Mouse (Mus musculus): ENCODE measurements at regions not wholly inside any gene's neighbourhood (a gene's known extent, or its start where the extent isn't known, plus 50 kb on each side); places are given as distances from the start of the nearest gene placed in this dataset.

DNA sequence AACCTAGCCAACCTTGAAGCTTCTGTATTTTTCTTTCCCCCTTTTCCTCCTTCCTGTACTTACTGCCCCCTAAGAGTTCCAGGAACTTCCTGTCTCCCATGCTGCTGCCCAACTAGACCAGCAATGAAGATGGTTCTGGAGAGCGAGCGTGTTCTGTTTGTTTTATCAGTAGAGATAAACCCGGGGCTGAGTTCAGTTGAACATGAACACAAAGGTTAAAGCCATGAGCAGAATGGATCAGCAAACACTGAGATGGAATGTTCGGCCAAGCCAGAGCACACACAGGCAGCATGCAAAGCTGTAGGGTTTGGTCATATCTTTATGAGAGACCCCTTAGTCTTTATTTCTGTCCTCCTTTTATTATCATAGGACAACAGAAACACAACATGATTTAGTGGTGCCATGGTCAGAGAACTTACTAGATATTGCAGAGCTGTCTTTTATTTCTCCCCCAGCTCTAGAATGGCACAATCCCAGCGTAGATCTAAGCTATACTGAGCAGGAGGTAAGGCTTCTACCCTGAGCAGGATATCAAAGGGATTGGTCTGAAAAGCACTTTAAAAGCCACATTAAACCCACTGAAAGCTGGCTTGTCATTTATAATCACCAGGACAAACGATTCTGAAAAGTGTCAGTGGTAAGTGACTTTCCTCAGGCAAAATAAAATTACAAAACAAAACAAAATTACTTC, 105.9 kb upstream of the Peli1 start:
- DNase-seq (ENCODE audit: low spot score) = no peak

DNA sequence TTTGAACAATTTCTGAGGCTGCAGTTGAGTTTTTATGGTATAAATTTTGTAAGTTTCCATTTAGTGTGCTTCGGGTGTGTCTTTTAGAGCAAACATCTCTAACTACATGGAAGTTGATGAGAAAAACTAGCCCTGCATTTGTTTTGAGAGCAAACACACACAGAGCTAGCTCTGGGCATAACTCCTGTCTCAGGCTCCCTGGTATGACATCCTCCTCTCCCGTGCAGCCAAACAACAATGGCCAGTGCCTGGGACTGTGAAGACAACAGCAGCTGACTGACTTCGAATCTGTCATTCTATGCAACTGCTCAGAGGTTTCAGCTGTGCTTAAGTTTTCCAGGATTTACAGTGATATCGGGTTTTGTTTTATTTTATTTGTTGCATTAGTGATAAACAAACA, 105.3 kb upstream of the Peli1 start:
- DNase-seq (ENCODE audit: low spot score) = peak; percentile 58

DNA sequence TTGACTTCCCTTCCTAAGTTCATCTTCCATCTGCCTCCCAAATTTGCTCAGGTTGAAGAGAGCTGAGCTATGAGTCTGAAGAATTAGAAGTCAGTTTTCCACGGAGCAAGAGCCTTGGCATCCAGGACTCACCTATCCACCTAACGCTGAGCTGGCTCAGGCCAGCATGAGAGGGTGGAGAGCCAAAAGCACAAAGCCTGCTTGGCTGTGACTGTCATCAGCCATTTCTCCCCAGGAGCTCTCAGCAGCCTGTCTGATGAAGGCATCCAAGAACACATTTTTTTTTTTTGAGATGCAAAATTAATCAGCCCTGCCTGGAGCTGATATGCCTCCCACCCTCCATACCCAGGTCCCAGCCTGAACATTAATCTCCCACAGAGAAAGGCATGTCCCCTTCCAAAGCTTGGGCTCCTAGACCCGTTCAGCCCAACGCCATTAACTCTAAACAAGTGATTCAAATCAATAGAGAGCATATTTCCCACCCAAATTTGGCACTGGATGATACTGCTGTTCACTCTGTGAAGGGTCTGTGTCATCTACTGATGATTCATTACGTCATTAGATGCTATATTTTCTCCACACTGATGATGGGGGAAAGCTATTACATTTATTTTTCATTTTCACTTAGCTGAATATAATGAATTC, 103.8 kb upstream of the Peli1 start:
- DNase-seq (ENCODE audit: low spot score) = no peak

DNA sequence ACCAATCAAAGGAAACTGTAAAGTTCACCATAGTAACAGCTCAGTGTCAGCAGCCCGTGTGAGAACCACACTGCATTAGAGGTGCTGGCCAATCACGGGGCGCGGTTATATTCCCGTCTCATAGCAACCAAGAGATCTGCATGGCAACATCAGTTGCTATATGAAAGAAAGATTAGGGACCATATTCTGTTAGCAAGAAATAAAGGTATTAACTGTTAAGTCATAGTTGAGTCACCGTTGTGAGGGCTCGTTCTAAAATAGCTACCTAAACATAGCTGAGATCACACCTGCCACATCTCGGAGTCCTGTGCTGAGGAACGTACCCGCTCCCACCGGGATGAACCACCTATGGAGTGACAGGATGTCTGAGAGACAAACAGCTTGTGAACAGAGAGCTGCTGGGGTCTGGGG, 103.2 kb upstream of the Peli1 start:
- no peak for DNase-seq (ENCODE audit: low spot score)

DNA sequence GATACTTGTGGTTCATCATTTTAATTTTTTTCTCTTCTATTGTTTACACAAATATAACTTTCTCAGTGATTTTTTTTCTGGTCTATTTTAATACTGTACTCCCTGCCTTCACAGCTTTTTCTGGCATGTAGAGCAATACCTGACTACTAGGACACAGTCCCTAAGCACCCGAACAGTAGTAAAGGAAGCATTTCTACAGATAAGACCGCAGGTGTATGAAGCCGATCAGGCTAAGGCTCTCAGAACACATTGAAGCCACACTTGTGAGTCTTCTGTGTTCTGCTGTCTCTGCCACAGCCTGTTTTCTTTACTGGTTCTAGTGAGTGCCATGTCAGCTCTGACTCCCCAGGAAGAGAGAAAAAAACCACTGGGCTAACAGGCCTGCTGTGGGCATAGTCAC, 102.2 kb upstream of the Peli1 start:
- no peak for DNase-seq (ENCODE audit: low spot score)

DNA sequence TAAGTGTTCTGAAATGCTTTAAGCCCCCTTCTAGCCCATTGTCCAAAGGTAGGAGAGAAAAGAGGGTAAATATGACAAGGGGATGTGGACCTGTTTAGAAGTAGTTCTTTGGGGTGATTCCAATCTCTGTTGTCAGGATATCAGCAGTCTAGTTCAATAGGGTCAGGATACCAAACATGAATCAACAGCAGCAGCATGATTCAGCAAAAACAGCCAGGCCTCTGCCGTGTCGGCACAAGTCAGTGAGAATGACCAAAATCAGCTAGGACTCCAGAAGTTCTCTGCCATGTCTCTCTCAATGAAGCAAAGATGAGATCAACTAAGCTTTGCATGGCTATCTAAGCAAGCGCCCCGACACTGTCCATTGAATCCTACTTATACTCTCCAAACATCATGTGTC, 97.5 kb upstream of the Peli1 start:
- DNase-seq (ENCODE audit: low spot score) = no peak

DNA sequence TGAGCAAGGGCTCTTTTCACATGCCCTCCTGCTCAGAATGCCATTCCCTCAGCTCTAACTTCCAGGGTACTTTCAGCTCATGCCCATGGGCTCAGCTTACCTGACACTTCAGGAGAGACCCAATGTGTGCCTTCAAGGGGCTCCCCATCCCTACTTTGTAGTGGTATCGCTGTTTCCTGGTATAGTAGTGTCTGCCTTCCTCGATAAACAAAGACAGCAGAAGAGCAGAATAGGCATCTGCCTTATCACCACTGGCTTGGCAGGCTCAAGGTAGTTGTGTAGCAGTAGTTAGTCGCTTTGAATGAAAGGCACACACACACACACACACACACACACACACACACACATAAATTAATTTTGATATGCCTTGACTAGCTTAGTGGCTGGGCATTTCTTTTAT, 89.7 kb upstream of the Peli1 start:
- DNase-seq (ENCODE audit: low spot score) = no peak

DNA sequence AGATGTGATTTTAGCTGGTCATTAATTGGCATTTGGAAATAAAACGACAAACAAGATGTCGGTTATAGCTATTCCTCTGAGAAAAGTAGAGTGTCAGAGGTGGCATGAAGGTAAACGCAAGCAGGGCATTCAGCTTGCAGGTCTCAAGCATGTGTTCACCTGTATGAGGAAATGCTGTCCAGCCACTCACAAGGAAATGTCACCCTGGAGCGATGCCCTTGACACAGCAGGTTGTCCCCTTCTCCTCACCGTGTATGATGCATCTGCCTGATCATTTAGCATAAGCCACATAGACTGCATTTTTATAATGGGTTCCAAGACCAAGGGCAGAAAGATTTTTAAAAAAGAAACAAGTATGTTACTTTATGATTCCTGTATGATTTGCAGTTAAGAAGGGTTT, 83.9 kb upstream of the Peli1 start:
- DNase-seq (ENCODE audit: low spot score) = no peak

DNA sequence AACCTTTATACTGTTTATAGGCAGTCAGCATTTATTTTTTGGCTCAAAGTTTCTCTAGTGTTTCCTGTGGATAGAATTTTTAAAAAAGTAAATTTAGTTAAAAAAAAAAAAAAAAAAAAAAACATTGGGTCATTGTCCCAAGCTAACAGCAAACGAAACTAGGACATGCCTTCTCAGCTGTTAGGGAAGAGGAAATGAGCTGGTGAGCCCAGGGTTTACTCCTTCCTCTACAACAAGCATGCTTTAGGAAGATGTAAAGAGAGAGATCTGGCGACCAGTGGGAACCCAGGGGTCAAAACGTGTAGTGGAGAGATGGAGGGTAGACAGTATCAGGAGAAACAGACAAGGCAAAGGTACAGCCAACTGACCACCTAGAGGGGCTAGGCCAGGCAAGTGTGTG, 81.6 kb upstream of the Peli1 start:
- DNase-seq (ENCODE audit: low spot score) = no peak

DNA sequence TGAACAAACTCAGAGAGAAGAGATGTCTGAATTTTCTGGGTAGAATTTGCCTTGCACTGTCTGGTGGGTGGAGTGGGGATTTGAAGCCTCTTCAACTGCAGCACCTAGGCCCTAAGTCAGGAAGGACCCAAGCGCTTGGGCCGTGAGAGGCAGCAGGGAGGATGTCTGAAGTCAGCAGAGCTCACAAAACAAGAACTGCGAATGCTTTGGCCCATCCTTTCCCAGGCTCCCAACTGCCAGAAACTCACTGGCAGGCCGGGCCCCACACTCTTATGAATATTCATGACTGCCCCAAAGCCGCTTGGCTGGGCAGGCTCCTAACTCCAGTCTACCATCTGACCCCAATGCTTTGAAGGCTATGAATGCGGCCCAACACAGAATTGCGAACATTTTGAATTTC, 80.2 kb upstream of the Peli1 start:
- peak; percentile 58 for DNase-seq (ENCODE audit: low spot score)

DNA sequence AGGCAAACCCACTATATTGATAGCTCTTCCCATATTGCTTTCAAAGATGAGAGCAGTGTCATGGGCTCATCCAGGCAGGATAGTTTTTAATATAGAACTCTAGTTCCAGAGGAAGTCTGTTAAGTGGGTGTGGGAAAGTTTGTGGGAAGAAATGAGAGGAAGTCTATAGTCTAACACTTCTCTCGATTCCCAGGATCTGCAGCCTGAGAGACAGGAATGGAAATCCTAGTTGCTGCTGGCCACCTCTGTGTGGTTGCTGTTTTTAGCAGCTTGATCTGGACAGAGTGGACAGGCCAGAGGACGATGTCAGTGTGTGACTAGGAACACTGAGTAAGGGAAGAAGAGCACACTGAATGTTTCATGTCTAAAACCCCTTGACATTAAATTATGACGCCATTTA, 76.8 kb upstream of the Peli1 start:
- DNase-seq (ENCODE audit: low spot score) = no peak

DNA sequence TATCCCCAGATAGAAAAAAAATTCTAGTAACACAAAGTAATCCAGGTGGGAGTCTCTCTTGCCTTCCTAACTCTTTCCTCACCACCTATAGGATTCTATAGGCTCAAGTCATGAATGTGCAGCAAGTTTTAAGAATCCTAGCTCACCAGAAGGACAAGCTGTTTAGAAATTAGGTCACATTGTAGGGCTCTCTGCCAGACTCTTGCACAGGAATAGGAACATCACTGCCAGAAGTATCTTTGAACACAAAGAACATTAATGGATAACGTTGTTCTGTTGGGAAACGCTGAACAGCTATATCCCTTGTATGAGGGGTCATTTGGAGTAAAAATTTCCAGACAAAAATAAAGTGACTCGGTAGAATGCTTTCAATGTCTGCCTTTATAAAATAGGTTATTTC, 75.6 kb upstream of the Peli1 start:
- DNase-seq (ENCODE audit: low spot score) = no peak

DNA sequence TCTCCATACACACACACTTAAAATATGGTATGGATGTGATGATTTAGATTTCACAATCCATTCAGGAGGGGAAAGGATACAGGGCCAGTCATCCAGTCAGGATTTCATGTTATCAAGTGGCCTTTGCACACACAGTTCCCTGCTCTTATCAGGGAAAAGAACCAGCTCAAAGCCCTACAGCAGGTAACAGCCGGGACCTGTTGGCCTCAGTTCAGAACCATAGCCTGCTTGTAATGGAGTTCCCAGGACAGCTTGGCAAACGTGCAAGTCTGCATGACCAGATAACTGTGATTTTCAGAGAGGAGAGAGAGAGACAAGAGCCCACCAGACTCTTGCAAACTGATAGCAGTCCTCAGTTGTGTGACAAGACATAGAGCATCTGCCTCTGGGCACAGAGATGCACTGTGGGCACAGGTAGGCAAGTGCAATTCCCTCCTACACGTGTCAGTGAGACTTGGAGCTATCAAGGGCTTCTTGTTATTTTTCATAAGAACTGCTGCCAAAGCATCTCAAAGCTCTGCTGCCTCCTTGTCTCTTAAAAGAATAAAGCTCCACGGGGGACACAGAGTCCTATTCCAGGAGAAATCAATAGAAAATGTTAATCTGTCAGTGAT, 74.9 kb upstream of the Peli1 start:
- DNase-seq (ENCODE audit: low spot score) = no peak

DNA sequence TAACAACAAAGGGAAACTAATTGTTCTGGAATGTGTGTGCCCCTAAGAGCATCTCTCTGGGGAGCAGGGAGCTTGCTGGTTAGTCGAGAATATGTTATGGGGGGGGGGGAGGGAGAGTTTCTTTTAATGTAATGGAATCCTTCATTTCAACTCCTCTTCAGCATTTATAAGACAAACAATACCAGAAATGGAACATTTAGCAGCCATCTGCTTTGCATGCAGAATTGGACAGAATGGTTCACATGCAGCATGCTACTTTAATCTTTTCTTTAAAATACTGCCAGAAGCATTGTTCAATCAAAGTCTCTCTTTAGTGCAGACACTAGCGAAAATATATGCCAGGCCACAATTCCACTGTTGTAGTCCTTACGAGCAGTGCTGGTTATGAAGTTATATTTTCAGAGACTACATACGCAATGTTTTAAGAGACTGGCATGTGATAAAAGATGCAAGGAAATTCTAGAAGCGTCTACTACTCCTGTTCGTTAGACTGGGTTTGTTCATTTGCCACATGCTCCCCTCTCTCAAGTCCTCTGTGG, 74.2 kb upstream of the Peli1 start:
- DNase-seq (ENCODE audit: low spot score) = no peak

DNA sequence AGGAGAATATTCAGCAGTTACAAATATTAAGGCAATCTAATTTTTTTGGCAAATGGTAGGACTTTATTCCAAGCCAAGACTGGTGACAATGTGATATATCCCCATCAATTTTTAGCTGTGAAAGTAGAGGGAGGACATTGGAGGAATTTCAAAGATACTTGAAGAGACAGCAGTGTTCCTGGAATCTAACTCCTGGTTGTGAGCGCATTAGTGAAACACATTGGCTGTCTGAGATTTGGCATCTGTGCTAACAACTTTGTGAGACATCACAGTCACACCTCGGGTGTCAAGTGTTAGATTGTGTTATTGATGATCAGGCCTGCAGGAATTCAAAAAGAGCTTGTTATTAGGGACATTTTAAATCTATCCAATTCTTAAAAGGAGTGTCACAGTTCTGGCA, 71.3 kb upstream of the Peli1 start:
- no peak for DNase-seq (ENCODE audit: low spot score)

DNA sequence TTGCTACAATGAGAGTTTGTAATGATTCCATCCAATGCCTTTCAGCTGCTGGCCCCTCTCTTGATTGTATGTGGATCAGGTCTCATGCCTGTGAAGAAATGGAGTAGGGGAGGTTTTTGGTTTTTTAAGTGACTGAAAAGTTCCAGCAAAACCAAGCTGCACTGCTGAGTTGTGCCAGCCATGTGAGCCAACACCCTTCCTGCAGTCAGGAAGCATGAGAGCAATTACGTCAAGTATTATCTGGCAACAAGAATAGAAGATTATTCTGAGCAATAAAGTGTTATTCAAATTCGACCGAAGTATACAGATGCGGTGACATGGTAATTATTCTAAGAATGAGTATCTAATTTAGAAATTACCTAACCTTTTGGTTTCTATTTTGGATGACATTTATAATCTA, 67.0 kb upstream of the Peli1 start:
- no peak for DNase-seq (ENCODE audit: low spot score)

DNA sequence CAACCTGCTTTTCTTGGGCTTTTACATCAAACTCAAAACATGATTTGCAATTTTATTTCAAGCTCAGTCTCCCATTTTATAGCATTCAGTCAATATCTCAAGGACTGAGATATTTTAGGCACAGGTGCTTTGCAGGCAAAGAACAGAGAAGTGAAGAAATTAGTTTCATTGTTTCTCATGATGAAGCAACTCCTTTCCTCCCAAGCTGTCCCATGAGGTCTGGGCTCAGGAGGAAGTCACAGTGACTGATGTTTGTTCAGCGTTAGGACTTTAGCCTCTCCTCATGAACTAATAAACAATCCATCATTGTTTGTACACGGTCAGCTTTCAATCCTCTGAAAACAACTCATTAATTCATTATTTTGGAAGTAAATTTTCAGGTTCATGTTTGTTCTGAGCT, 66.6 kb upstream of the Peli1 start:
- no peak for DNase-seq (ENCODE audit: low spot score)

DNA sequence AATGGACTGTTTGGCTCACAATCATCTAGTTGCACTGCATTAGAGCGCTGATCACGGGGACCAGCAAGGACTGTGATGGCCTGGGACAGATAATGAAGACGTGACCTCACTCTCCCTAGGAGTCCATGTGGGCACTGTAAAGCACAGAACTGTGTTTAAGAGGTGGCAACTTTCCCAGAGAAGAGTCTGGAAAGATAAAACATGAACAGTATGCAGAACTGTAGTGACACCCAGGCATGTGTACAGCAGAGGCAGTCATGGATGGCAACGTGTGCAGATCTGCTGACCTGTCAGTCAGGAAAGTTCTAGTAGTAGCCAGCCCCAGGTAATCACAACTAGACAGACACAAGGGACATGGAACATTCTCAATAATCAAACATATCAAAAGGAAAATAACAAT, 63.8 kb upstream of the Peli1 start:
- no peak for DNase-seq (ENCODE audit: low spot score)

DNA sequence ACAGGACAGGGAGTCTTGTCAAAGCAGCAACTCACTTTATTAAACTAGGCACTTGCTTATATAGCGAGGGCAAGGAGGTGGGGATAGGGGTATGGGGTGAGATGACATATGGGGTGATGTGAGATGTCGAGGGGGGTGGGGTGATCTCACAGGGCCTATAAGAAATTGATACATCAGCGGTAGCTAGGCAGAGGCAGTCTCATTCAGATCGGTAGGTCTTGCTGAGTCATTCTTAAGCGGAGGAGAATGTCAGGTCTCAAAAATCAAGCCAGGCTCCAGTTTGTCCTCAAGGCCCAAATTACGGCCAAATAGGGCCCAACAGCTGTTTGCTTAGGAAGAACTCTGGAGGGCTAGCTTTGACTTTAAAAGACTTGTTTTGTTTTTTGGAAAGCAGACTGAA, 60.7 kb upstream of the Peli1 start:
- no peak for DNase-seq (ENCODE audit: low spot score)

DNA sequence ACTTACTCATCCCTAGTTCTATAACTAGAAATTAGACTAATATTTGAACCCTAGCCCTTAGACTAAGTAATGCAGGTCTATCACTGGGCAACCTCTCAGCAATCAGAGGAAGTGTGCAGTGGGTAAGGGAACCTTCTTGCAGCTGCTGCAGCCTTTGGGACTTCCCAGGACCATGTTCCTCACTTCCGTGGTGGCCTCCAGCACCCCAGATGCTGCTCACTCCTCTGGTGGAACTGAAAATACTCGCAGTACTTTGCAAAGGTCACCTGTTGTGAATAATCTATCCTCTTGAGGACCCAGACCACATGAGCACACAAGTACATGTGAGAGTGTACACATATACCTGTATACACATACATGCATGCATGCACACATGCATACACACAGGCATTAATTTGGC, 59.3 kb upstream of the Peli1 start:
- DNase-seq (ENCODE audit: low spot score) = no peak

DNA sequence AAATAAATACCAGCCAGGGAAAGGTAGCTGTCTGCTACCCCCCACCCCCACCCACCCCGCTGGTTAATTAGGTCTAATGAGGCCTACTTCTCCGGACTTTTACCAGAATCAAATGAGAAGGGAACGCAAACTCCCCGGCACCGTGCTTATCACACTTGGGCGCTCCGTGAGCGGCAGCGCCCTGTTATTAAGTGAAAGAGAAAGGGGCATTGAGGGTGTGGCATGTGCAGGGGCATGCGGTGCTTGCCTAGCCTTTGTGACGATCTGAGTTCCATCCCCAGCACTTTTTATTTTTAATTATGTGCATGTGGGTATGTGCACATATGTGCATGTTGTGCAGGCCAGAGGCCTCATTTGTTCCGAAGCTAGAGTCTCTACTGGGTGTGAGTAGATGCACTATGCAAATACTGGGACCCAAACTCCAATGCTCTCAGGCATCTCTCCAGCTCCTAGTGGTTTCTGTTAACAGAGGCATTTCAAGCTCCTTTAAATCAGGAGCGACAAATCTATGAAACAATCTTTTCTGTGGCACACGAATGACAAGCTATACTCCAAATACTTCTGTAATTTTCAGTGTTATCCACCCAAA, 57.8 kb upstream of the Peli1 start:
- no peak for DNase-seq (ENCODE audit: low spot score)

DNA sequence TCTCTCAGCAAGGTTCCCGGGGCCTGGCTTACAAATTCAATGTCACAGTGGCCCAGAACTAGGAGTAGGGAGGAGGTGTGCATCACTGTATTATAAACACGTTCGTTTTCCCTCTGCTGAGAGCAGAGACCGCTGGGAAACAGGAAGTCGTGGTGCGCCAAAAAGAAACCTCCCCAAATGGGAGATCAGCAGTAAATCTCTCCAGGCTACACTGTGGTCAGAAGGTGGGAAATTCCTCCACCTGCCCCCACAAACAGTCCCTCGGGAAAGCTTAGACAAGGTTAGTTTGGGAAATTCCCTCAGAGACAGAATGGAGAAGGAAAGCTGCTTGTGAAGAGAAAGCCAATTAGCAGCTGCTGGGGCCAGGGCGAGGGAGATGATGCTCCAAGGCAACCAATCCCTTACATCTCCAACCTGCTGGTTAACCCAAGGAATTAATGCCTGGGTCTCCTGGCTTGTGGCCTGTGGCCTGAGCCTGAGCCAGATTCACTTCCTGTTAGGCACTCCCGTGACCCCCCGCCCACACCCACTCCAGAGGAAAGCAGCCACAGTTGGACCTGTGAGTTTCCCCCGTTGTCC, 57.2 kb upstream of the Peli1 start:
- no peak for DNase-seq (ENCODE audit: low spot score)

All from embryo, embryonic 10.5 days (tissue).